Mouse (Mus musculus): ENCODE data around the gene Gsdme. TPM values are rescaled to one million over a fixed set of nuclear protein-coding genes. Genes with fewer than 3 reads are reported as not detected.

Gene Gsdme
- polyA plus RNA-seq, 1 experiment: 10.7 TPM

DNA sequence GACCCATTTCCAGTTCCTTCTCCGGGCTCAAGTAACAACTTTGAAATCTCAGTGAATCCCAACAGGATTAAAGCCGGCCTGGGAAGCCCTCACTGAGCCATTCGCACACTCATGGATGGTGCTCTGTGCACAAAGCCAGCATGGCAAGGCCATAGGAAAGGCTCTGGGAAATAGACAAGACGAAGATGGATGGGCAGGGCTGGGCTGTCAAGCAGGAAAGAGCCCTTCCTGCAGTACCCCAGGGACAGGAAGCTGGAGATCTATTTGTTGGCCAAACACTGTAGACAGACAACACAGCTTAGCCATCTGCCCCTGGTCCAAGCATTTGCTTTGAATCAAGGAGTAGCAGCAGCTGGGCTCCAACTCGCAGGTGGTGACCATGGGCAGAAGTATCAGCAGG is 35.5 kb downstream of the Gsdme start:
- H3K27ac ChIP-seq (ENCODE audit: insufficient read depth, low read depth, low read length): no peak overlapping the region
- H3K4me3 ChIP-seq (ENCODE audit: insufficient read depth, low read length): no peak overlapping the region
- H3K4me1 ChIP-seq (ENCODE audit: control insufficient read depth, insufficient read depth, low read length): peaks cover 17% of the 10 kb centered on the region
- no peak for TF ChIP-seq POLR2A (IDR thresholded peaks at IDR 0.05; ENCODE audit: borderline replicate concordance, low read depth, low read length)

DNA sequence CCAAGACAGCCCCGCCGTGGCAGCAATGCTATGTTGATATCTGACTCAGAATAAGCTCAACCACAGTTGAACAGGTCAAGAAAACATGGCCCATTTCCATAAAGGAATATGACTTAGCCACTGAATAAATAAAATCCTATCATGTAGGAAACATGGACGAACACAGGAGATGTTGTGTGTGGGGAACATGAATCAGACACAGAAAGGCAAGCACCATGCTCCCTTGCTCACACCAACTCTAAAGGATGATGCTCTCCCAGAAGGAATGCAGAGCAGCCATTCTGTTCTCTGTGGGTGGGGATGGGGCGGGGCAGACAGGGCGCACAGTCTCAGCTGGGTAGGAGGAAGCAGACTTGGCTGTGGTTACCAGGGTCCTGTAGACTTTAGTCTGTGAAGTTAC is 38.4 kb downstream of the Gsdme start:
- Histone ChIP-seq H3K27ac (ENCODE audit: insufficient read depth, low read depth, low read length) (no peak overlapping the region), H3K4me1 (ENCODE audit: control insufficient read depth, insufficient read depth, low read length) (peaks cover 39% of the 10 kb centered on the region), H3K4me3 (ENCODE audit: insufficient read depth, low read length) (no peak overlapping the region)
- TF ChIP-seq POLR2A (IDR thresholded peaks at IDR 0.05; ENCODE audit: borderline replicate concordance, low read depth, low read length) (no peak), CTCF (IDR thresholded peaks at IDR 0.05; ENCODE audit: low read depth, low read length) (no peak)

- H3K4me1 ChIP-seq (ENCODE audit: control insufficient read depth, insufficient read depth, low read length): peaks cover 38% of the 10 kb centered on the region
- TF ChIP-seq CTCF (IDR thresholded peaks at IDR 0.05; ENCODE audit: low read depth, low read length) (no peak), POLR2A (IDR thresholded peaks at IDR 0.05; ENCODE audit: borderline replicate concordance, low read depth, low read length) (no peak)
- H3K4me3 ChIP-seq (ENCODE audit: insufficient read depth, low read length): no peak overlapping the region
- H3K27ac ChIP-seq (ENCODE audit: insufficient read depth, low read depth, low read length): no peak overlapping the region
These were observed 40.1 kb downstream of the Gsdme start for GRCm38 (mm10) chr6:50223606-50224005.

DNA sequence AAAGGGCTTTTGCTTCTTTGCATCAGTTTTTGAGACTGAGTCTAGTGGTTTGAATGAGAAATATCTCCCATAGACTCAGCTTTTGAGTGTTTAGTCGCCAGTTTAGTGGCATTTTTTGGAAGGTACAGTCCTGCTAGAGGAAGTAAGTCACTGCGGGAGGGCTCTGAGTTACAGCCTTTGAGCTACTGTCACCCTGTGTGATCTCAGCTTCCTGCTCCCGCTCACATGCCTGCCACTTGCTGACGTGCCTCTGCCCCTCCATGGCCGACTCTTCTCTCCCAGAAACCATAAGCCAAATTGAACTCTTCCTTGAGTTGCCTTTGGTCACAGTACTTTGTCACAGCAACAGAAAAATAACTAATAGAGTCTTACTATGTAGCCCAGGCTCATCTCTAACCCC is 40.7 kb downstream of the Gsdme start:
- Histone ChIP-seq H3K27ac (ENCODE audit: insufficient read depth, low read depth, low read length) (peak overlapping the region; percentile 64), H3K4me3 (ENCODE audit: insufficient read depth, low read length) (no peak overlapping the region), H3K4me1 (ENCODE audit: control insufficient read depth, insufficient read depth, low read length) (peaks cover 34% of the 10 kb centered on the region)
- TF ChIP-seq POLR2A (IDR thresholded peaks at IDR 0.05; ENCODE audit: borderline replicate concordance, low read depth, low read length) (no peak), CTCF (IDR thresholded peaks at IDR 0.05; ENCODE audit: low read depth, low read length) (no peak)

DNA sequence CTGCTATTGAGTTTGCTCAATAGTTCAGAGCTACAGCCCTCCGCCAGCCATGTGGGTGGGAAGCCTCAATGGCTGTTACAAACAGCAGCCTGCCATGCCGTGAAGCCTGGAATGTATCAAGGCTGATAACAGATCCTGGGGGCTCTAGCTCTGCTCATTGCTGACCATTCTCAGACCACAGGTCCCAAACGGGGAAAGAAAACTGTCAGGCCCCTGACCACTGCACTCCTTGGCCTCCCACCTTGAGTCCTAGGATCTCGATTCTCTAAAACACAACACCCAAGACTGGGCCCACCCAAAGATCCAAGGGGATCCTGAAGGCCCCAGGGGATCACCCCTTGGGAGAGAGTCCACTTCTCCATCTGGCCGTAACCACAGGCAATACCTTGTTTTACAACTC is 41.3 kb downstream of the Gsdme start:
- Histone ChIP-seq H3K27ac (ENCODE audit: insufficient read depth, low read depth, low read length) (peak overlapping the region; percentile 64), H3K4me1 (ENCODE audit: control insufficient read depth, insufficient read depth, low read length) (peaks cover 34% of the 10 kb centered on the region), H3K4me3 (ENCODE audit: insufficient read depth, low read length) (no peak overlapping the region)
- TF ChIP-seq POLR2A (IDR thresholded peaks at IDR 0.05; ENCODE audit: borderline replicate concordance, low read depth, low read length) (no peak), CTCF (IDR thresholded peaks at IDR 0.05; ENCODE audit: low read depth, low read length) (no peak)

- TF ChIP-seq CTCF (IDR thresholded peaks at IDR 0.05; ENCODE audit: low read depth, low read length): peak; percentile 75; the same call in 1 of the 2 replicates
- no peak for TF ChIP-seq POLR2A (IDR thresholded peaks at IDR 0.05; ENCODE audit: borderline replicate concordance, low read depth, low read length)
- H3K27ac ChIP-seq (ENCODE audit: insufficient read depth, low read depth, low read length): no peak overlapping the region
- H3K4me1 ChIP-seq (ENCODE audit: control insufficient read depth, insufficient read depth, low read length): peaks cover 34% of the 10 kb centered on the region
- H3K4me3 ChIP-seq (ENCODE audit: insufficient read depth, low read length): no peak overlapping the region
These were observed 42.8 kb downstream of the Gsdme start for GRCm38 (mm10) chr6:50220863-50221262.

- TF ChIP-seq CTCF (IDR thresholded peaks at IDR 0.05; ENCODE audit: low read depth, low read length) (no peak), POLR2A (IDR thresholded peaks at IDR 0.05; ENCODE audit: borderline replicate concordance, low read depth, low read length) (no peak)
- Histone ChIP-seq H3K4me1 (ENCODE audit: control insufficient read depth, insufficient read depth, low read length) (peaks cover 40% of the 10 kb centered on the region), H3K27ac (ENCODE audit: insufficient read depth, low read depth, low read length) (no peak overlapping the region), H3K4me3 (ENCODE audit: insufficient read depth, low read length) (no peak overlapping the region)
These were observed 44.6 kb downstream of the Gsdme start for GRCm38 (mm10) chr6:50219066-50219465.

- Histone ChIP-seq H3K27ac (ENCODE audit: insufficient read depth, low read depth, low read length) (no peak overlapping the region), H3K4me1 (ENCODE audit: control insufficient read depth, insufficient read depth, low read length) (peaks cover 38% of the 10 kb centered on the region), H3K4me3 (ENCODE audit: insufficient read depth, low read length) (no peak overlapping the region)
- TF ChIP-seq CTCF (IDR thresholded peaks at IDR 0.05; ENCODE audit: low read depth, low read length) (no peak), POLR2A (IDR thresholded peaks at IDR 0.05; ENCODE audit: borderline replicate concordance, low read depth, low read length) (no peak)
These were observed 45.0 kb downstream of the Gsdme start for GRCm38 (mm10) chr6:50218628-50219027.

DNA sequence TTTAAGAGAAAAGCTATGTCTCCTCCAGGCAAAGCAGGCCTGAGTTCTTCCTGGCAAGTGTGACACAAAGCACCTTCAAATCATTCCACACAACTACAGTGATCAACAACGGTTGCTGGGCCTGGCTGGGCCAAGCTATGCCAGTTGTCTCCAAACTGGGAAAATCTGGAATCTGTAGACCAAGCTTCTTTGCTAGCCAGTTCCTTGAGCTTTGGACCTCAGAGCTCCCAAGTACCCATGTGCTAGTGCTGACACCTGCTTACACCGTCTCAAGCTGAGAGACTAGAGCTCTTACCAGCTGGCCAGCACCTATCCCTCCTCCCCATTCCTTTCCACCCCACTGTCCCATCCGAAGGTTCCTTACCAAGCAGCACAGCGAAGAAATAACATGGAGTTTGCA is 47.7 kb downstream of the Gsdme start:
- no peak for TF ChIP-seq CTCF (IDR thresholded peaks at IDR 0.05; ENCODE audit: low read depth, low read length)
- no peak for TF ChIP-seq POLR2A (IDR thresholded peaks at IDR 0.05; ENCODE audit: borderline replicate concordance, low read depth, low read length)
- Histone ChIP-seq H3K27ac (ENCODE audit: insufficient read depth, low read depth, low read length) (no peak overlapping the region), H3K4me1 (ENCODE audit: control insufficient read depth, insufficient read depth, low read length) (peaks cover 13% of the 10 kb centered on the region), H3K4me3 (ENCODE audit: insufficient read depth, low read length) (no peak overlapping the region)

DNA sequence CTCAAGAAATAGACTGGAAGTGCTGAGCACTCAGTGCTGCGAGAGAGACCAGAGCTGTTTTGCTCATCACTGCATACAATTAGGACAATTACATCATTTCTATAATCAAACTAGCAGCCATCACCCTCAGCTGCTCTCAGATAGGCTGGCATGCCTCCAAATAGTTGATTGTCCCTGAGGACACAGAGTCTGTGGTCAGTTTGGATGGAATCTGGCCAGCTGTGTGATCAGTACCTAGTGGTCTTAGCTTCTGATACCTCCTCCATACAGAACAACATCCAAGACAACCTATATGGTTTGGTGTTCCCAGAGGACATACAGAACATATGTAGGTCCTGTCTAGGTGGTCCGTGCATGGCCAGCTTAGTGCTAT is 48.3 kb downstream of the Gsdme start:
- no peak overlapping the region for H3K27ac ChIP-seq (ENCODE audit: insufficient read depth, low read depth, low read length)
- no peak overlapping the region for H3K4me3 ChIP-seq (ENCODE audit: insufficient read depth, low read length)
- TF ChIP-seq POLR2A (IDR thresholded peaks at IDR 0.05; ENCODE audit: borderline replicate concordance, low read depth, low read length) (no peak), CTCF (IDR thresholded peaks at IDR 0.05; ENCODE audit: low read depth, low read length) (no peak)
- peaks cover 14% of the 10 kb centered on the region for H3K4me1 ChIP-seq (ENCODE audit: control insufficient read depth, insufficient read depth, low read length)

Measured in bone marrow macrophage, adult 2 months (primary cell).